Mouse (Mus musculus) cerebellum, adult 2 months (tissue): ENCODE measurements around the gene Wnt3.

Experiments
- CTCF ChIP-seq: fragments of 200-500 bp; IDR thresholded peaks from 2 replicates; pipeline ENCODE4 v1.5.1; 2011; ENCODE audit warnings: low read depth, mild to moderate bottlenecking, control low read depth, low read length, moderate library complexity, borderline replicate concordance; ENCODE audit not compliant: insufficient read depth
- POLR2A ChIP-seq: fragments of 200-500 bp; IDR thresholded peaks from 2 replicates; pipeline ENCODE4 v1.6.1; 2011; ENCODE audit warnings: low read length, control low read depth, borderline replicate concordance; ENCODE audit not compliant: insufficient read depth

- TF ChIP-seq CTCF: no peak
- TF ChIP-seq POLR2A: no peak
These were observed 82.7 kb downstream of the Wnt3 start for GRCm38 (mm10) chr11:103856641-103857040.
